Mouse (Mus musculus) ES-E14 (cell line): ENCODE measurements around the gene Ppm1g. TPM values are rescaled to one million over a fixed set of nuclear protein-coding genes. Genes with fewer than 3 reads are reported as not detected.

Experiments
- DNase-seq: peaks from one replicate; pipeline ENCODE4 v3.0.0-alpha.2; 2013; ENCODE audit warnings: low read depth, low spot score
- H3K27ac ChIP-seq: 2 replicates; pipeline ENCODE4 v1.5.1; 2012; ENCODE audit warnings: low read depth, mild to moderate bottlenecking, low read length, moderate library complexity, mixed read lengths; ENCODE audit not compliant: poor library complexity, insufficient read depth, severe bottlenecking
- H3K36me3 ChIP-seq: 2 replicates; pipeline ENCODE4 v1.6.1; 2012; ENCODE audit warnings: mild to moderate bottlenecking, low read length, moderate library complexity, mixed read lengths; ENCODE audit not compliant: control insufficient read depth, poor library complexity, insufficient read depth, severe bottlenecking
- H3K4me1 ChIP-seq, 2 experiments: fragments of 150-350 bp in 1 of 2; sonication (generic) in 1 of 2; 2 replicates each; pipeline ENCODE4 v1.6.1; 2012; ENCODE audit warnings: low read length in 2 of 2, mild to moderate bottlenecking in 1 of 2, mixed read lengths in 1 of 2; ENCODE audit not compliant: control insufficient read depth in 2 of 2, insufficient read depth in 2 of 2, poor library complexity in 1 of 2
- H3K4me3 ChIP-seq, 2 experiments: fragments of 150-350 bp in 1 of 2; sonication (generic) in 1 of 2; 2 replicates each; pipeline ENCODE4 v1.5.1; 2012; ENCODE audit warnings: low read length in 2 of 2, low read depth in 1 of 2, mild to moderate bottlenecking in 1 of 2, mixed read lengths in 1 of 2; ENCODE audit not compliant: insufficient read depth in 1 of 2, poor library complexity in 1 of 2, severe bottlenecking in 1 of 2
- H3K9ac ChIP-seq: 2 replicates; pipeline ENCODE4 v1.6.1; 2012; ENCODE audit warnings: low read depth, mild to moderate bottlenecking, low read length, mixed read lengths; ENCODE audit not compliant: poor library complexity, insufficient read depth, severe bottlenecking
- H3K9me3 ChIP-seq: fragments of 150-350 bp; sonication (generic); 2 replicates; pipeline ENCODE4 v1.6.1; 2012; ENCODE audit warnings: low read depth, mild to moderate bottlenecking, low read length; ENCODE audit not compliant: control insufficient read depth, insufficient read depth
- CHD2 ChIP-seq: IDR thresholded peaks from 2 replicates; pipeline ENCODE4 v1.6.1; 2014; ENCODE audit warnings: mild to moderate bottlenecking, low read depth, low read length, inconsistent platforms
- HCFC1 ChIP-seq: IDR thresholded peaks from 2 replicates; pipeline ENCODE4 v1.6.1; 2012; ENCODE audit warnings: low read length, inconsistent platforms, borderline replicate concordance; ENCODE audit not compliant: insufficient read depth
- MAFK ChIP-seq: IDR thresholded peaks from 2 replicates; pipeline ENCODE4 v1.6.1; 2014; ENCODE audit warnings: mild to moderate bottlenecking, low read depth, low read length, inconsistent platforms; ENCODE audit not compliant: insufficient read depth
- ZC3H11A ChIP-seq: IDR thresholded peaks from 2 replicates; pipeline ENCODE4 v1.6.1; 2012; ENCODE audit warnings: low read depth, mild to moderate bottlenecking, inconsistent platforms, low read length, borderline replicate concordance
- ZNF384 ChIP-seq: IDR thresholded peaks from 2 replicates; pipeline ENCODE4 v1.6.1; 2012; ENCODE audit warnings: low read depth, low read length, inconsistent platforms
- in situ Hi-C, 2 experiments: fragments of 600-800 bp; cut with MboI; formaldehyde crosslinking; loops; one replicate each; pipeline ENCODE4 v1.15.1; 2025; ENCODE audit warnings: low sequenced_read_pairs in 2 of 2, inconsistent platforms in 1 of 2; ENCODE audit not compliant: unreplicated experiment in 2 of 2
- total RNA-seq: library from RNA; depleted of rRNA; stranded (reverse); fragments of 300-350 nt; gene quantifications from 2 replicates; pipeline ENCODE4 v1.2.3, GENCODE M21; 2012; rRNA removed

Ppm1g gene
- total RNA-seq, result 285 and 294 TPM in 2 replicates

DNA sequence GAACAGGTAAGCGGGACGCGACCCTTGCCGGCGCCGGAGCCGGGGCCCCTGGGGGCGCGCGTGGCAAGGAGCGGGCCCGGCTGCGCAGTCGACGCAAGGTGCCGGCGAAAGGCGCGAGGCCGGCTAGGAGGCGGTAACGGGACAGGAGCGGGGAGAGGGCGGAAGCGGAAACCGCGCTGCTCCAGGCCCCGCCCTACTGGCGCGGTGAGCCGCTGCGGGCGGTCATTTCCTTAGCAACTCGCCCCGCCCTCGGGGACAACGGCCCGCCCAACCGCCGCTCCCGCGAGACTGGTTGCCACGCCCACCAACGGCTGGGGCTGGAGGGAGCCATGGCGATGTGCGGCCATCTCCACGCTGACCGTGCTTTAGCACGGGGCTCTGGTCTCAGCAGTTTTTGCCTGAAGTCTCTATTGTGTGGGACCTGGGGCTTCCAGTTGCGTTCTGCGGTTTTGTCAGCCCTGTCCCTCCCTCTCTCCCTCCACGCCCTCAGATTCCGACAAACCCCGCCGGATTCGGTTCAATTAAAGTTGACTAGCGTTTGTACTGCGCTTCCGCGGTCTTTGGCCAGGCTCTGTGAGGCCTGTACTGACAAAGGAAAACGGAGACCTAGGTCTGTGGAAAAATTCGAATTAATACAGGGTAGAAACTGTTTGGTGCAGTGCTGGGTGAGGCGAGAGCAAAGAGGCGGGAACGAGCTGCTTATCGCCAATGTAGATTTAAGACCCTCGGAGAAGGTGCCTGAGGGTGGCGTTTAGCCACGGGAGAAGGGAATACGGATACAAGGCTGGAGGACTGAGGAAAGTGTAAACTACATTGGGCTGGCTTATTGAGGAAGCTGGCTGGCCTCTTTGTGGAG, at the start of gene Ppm1g:
TSS of gene Ppm1g (minus strand) at position 240 of the 856 bp plus-strand sequence.
- peak; percentile 88 for DNase-seq
- Histone ChIP-seq H3K9me3 (no peaks in the 10 kb centered on the region), H3K36me3 (no peaks in the 10 kb centered on the region), H3K4me3 (peak within 1 kb of the TSS; percentile 91 to 96), H3K27ac (peak within 1 kb of the TSS; percentile 67), H3K4me1 (peaks cover 0 to 3% of the 10 kb centered on the region in 2 experiments; a peak in 1 of 4 replicates), H3K9ac (peak within 1 kb of the TSS; percentile 96)
- in situ Hi-C loops, result no loop called here
- TF ChIP-seq HCFC1 (peak; percentile 47; the same call in 1 of the 2 replicates), ZC3H11A (no peak), CHD2 (peak; percentile 95), ZNF384 (no peak), MAFK (no peak)

DNA sequence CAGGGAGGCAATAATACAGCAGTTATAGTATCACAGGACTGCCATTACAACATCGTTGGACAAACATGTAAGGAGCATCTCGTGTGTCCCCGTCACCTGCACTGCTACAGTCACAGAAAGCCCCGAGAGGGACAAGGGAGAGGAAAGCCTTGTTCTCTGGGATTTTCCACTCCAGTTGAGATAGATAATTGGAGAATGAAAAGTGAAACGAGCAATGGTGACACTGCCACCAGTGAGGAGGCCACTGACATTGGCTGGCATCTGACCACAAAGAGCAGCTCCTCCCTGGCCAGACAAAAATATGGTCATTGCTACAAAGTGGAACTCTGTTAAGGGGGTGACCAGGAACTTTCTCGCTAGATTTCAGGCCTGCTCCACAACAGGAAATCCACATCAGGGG, 47.2 kb upstream of the Ppm1g start:
- H3K27ac ChIP-seq, result no peak overlapping the region
- no peak overlapping the region for H3K9ac ChIP-seq
- in situ Hi-C loops, result no loop called here
- no peaks in the 10 kb centered on the region for H3K9me3 ChIP-seq
- no peaks in the 10 kb centered on the region for H3K4me1 ChIP-seq
- peaks cover 24% of the 10 kb centered on the region; the same call in 1 of the 2 replicates for H3K36me3 ChIP-seq
- H3K4me3 ChIP-seq, result no peak overlapping the region
- no peak for DNase-seq
- TF ChIP-seq ZC3H11A, result no peak

DNA sequence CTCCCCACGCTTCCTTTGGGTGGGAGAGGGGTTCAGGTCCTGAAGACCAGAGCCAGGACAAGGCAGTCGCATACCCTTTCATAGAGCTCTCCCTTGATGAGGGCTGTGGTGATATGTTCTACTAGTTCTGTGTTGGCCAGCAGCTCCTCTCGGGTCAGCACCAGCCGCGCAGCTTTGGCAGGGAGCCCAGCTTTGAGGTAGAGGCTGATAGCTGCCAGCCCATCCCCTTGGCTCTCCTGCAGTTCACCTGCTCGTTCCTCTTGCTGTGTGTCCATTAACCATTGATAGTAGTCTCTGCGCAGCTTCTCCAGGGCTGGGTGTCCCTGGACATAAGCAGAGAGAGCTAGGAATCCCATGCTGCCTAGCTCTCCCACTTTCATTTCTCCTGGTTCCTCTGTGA, 45.6 kb upstream of the Ppm1g start:
- H3K36me3 ChIP-seq, result peaks cover 18% of the 10 kb centered on the region; the same call in 1 of the 2 replicates
- in situ Hi-C loops, result no loop called here

DNA sequence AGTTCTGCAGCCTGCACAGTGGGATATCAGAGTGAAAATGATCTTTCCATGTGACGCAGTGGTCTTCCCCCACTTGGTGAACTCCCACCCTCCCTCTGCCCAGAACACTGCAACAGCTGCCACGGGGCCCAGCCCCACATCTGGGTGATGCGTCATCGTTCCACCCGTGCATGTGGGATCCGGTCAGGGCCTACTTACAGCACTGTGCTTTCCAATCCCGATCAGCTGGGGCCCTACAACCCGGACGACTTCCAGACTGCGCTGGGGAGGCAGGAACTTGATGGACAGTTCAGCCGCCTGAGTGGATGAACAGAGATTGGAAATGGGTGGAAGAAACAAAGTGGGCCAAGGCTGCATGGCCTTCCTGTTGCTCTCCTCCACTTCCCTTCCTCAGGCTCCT, 37.1 kb upstream of the Ppm1g start:
- Histone ChIP-seq H3K9ac (no peak overlapping the region), H3K27ac (no peak overlapping the region), H3K36me3 (peaks cover 10% of the 10 kb centered on the region), H3K4me3 (no peak overlapping the region), H3K4me1 (peaks cover 0 to 22% of the 10 kb centered on the region in 2 experiments; a peak in 2 of 4 replicates), H3K9me3 (no peaks in the 10 kb centered on the region)
- no peak for DNase-seq
- TF ChIP-seq HCFC1 (no peak), ZC3H11A (no peak), CHD2 (no peak), ZNF384 (no peak), MAFK (no peak)
- in situ Hi-C loops, result no loop called here

More for the DNA sequence above, 45.6 kb upstream of the Ppm1g start:
- no peaks in the 10 kb centered on the region for H3K9me3 ChIP-seq
- no peak overlapping the region for H3K4me3 ChIP-seq
- DNase-seq, result no peak
- no peak overlapping the region for H3K27ac ChIP-seq
- no peaks in the 10 kb centered on the region for H3K4me1 ChIP-seq
- H3K9ac ChIP-seq, result no peak overlapping the region
- TF ChIP-seq MAFK (no peak), ZNF384 (no peak), HCFC1 (no peak), ZC3H11A (no peak), CHD2 (no peak)
